Mouse (Mus musculus): ENCODE measurements around the gene Lce1e. TPM values are rescaled to one million over a fixed set of nuclear protein-coding genes. Genes with fewer than 3 reads are reported as not detected.
"Not testable (repeated sequence)": the region's sequence is repeated elsewhere in the genome, so short reads cannot be mapped to it uniquely, and the experiment has no call there.

Gene Lce1e
- polyA plus RNA-seq, 1 experiment from 2014 or later, result not detected

DNA sequence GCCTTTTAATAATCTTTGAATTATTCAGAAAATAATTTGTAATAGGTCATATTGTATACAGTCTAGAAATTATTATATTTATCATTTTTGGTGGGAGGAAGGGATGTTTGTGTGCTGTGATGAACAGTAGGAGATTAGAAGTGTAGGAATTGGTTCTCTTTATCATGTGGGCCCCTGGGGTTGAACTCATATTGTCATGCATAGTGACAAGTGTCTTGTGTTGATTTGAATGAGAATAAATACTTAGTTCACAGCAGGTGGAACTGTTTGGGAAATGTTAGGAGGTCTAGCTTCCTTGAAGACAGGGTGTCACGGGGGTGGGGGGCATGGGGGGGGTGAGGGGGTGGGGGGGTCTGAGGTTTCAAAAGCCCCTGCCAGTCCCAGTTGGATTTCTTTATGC, 14.3 kb downstream of the Lce1e start:
- WGBS, result 20% methylated on average over 1 of the region's 1 CpGs
- Histone ChIP-seq H3K27ac (ENCODE audit: low read depth) (no peak overlapping the region), H3K4me2 (no peak overlapping the region), H3K9ac (no peak overlapping the region), H3K9me3 (ENCODE audit: low read depth, low read length) (no peaks in the 10 kb centered on the region), H3K27me3 (ENCODE audit: insufficient read depth, low read length) (no peaks in the 10 kb centered on the region), H3K4me3 (ENCODE audit: low read depth, low read length) (no peak overlapping the region), H3K36me3 (ENCODE audit: insufficient read depth) (no peaks in the 10 kb centered on the region), H3K4me1 (ENCODE audit: insufficient read depth) (no peaks in the 10 kb centered on the region)
- ATAC-seq (ENCODE audit: insufficient read depth) (no peak), DNase-seq (no peak)
- TF ChIP-seq CTCF (IDR thresholded peaks at IDR 0.05; ENCODE audit: low read depth), result no peak

DNA sequence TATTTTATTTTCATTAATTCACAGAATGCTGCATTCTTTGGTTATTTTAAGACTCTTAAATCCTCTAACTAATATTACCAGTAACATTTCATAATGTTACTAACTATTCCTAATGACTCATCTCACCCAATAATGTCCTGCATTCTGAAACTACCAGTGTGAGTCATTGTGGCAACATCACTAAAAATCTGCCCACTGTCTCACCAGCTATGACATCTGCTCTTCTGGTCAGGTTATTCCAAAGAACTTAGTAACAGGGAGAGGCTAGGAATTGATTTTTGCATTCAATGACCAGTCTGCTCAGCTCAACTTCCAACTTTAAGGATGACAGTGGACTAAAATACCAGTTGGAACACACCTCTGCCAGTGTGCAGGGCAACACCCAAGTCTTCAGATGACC, 17.2 kb downstream of the Lce1e start:
- no peak for DNase-seq
- no peak overlapping the region for H3K4me3 ChIP-seq (ENCODE audit: low read depth, low read length)
- no peaks in the 10 kb centered on the region for H3K27me3 ChIP-seq (ENCODE audit: insufficient read depth, low read length)
- no peak overlapping the region for H3K27ac ChIP-seq (ENCODE audit: low read depth)
- no peak for TF ChIP-seq CTCF (IDR thresholded peaks at IDR 0.05; ENCODE audit: low read depth)
- H3K4me2 ChIP-seq, result no peak overlapping the region
- no peaks in the 10 kb centered on the region for H3K36me3 ChIP-seq (ENCODE audit: insufficient read depth)
- no peak overlapping the region for H3K9ac ChIP-seq
- ATAC-seq (ENCODE audit: insufficient read depth), result no peak
- H3K4me1 ChIP-seq (ENCODE audit: insufficient read depth), result no peaks in the 10 kb centered on the region
- no peaks in the 10 kb centered on the region for H3K9me3 ChIP-seq (ENCODE audit: low read depth, low read length)

DNA sequence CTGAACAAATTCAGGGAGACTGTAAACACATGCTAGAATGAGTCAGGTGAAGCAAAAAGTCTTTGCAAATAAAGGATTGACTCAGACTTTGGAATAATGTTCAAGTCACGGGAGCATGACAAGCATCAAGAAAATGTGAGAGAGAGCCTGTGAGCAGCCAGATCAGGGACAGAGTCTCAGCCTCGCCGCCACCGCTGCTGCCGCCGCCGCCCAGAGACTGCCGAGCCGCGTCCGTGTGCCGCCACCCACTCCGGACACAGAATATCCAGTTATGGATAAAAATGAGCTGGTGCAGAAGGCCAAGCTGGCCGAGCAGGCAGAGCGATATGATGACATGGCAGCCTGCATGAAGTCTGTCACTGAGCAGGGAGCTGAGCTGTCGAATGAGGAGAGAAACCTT, 19.7 kb downstream of the Lce1e start:
- H3K4me3 ChIP-seq (ENCODE audit: low read depth, low read length); H3K4me1 ChIP-seq (ENCODE audit: insufficient read depth); H3K36me3 ChIP-seq (ENCODE audit: insufficient read depth); DNase-seq; H3K27me3 ChIP-seq (ENCODE audit: insufficient read depth, low read length); ATAC-seq (ENCODE audit: insufficient read depth); H3K9me3 ChIP-seq (ENCODE audit: low read depth, low read length); H3K9ac ChIP-seq; H3K4me2 ChIP-seq; H3K27ac ChIP-seq (ENCODE audit: low read depth): not testable (repeated sequence)
- WGBS, result 59% methylated on average over 16 of the region's 16 CpGs

DNA sequence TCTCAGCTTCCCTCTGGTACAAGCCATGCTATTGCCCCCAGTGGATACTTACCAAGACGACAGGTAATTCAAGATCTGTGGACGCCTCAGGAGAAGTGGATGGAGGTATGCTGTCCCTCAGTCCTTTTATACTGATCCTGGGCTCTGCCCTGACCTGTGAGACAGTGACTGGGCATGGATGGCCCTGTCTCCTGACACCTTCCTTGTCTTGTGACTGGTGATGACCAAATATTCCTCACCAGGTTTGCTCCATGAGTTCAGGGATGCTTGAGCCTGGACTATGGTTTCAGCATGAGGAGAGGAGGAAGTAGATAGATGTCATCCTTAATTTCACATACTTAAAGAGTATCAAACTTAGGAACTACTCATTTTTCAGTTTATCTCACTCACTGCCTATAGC, 21.8 kb downstream of the Lce1e start, which contains the start of gene Lce1d:
Gene Lce1d (minus strand): TSS at position 101 of the 400 bp plus-strand sequence.
- H3K4me3 ChIP-seq (ENCODE audit: low read depth, low read length), result no peak within 1 kb of the TSS
- H3K27ac ChIP-seq (ENCODE audit: low read depth), result no peak within 1 kb of the TSS
- ATAC-seq (ENCODE audit: insufficient read depth) (no peak), DNase-seq (no peak)
- H3K9me3 ChIP-seq (ENCODE audit: low read depth, low read length), result no peaks in the 10 kb centered on the region
- no peak within 1 kb of the TSS for H3K4me2 ChIP-seq
- no peaks in the 10 kb centered on the region for H3K4me1 ChIP-seq (ENCODE audit: insufficient read depth)
- H3K27me3 ChIP-seq (ENCODE audit: insufficient read depth, low read length), result no peaks in the 10 kb centered on the region
- TF ChIP-seq CTCF (IDR thresholded peaks at IDR 0.05; ENCODE audit: low read depth), result no peak
- H3K9ac ChIP-seq, result no peak within 1 kb of the TSS
- H3K36me3 ChIP-seq (ENCODE audit: insufficient read depth), result no peaks in the 10 kb centered on the region
- 63% methylated on average over 2 of the region's 2 CpGs for whole genome bisulfite sequencing

DNA sequence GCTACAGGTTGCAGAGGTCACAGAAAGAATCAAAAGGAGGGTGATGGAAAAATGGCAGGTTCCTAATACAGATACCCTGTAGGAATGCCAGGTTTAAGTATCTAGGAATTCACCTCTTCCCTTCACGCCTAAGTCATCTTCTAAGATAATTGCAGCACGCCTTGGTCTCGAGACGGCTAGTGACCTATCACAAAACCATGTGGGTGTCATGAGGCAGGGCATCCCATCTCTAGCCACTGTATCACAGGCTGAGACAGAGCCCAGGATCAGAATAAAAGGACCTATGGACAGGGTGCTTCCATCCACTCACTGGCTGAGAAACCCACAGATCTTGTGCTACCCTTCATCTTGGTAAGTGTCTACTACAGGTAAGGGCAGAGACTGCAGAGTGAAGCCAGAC, 29.9 kb downstream of the Lce1e start, which contains the start of gene Lce1c:
Gene Lce1c (plus strand): TSS at position 301 of the 400 bp plus-strand sequence.
- WGBS, result 78% methylated on average over 4 of the region's 4 CpGs
- no peak for ATAC-seq (ENCODE audit: insufficient read depth)

DNA sequence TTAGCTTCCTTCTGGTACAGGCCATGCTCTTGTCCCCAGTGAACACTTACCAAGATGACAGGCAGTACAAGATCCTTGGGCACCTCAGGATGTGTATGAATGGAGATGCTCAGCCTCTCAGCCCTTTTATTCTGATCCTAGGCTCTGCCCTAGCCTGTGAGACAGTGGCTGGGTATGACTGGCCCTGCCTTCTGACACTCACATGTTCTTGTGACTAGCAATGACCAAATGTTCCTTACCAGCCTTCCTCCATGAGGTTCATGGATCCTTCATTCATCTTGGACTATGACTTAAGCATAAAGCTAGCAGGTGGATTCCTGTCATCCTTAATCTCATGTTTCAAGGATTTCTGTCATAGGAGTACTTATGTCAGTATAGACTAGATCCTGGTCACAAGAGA, 38.7 kb downstream of the Lce1e start, which contains the start of gene Lce1a2:
Gene Lce1a2 (minus strand): TSS at position 101 of the 400 bp plus-strand sequence.
- Histone ChIP-seq H3K4me2 (no peak within 1 kb of the TSS), H3K4me1 (ENCODE audit: insufficient read depth) (no peaks in the 10 kb centered on the region), H3K36me3 (ENCODE audit: insufficient read depth) (no peaks in the 10 kb centered on the region), H3K27ac (ENCODE audit: low read depth) (no peak within 1 kb of the TSS), H3K4me3 (ENCODE audit: low read depth, low read length) (no peak within 1 kb of the TSS), H3K27me3 (ENCODE audit: insufficient read depth, low read length) (no peaks in the 10 kb centered on the region), H3K9me3 (ENCODE audit: low read depth, low read length) (no peaks in the 10 kb centered on the region), H3K9ac (no peak within 1 kb of the TSS)
- DNase-seq (no peak), ATAC-seq (ENCODE audit: insufficient read depth) (no peak)
- no peak for TF ChIP-seq CTCF (IDR thresholded peaks at IDR 0.05; ENCODE audit: low read depth)

More for the DNA sequence above, 29.9 kb downstream of the Lce1e start, which contains the start of gene Lce1c:
- Histone ChIP-seq H3K9me3 (ENCODE audit: low read depth, low read length) (no peaks in the 10 kb centered on the region), H3K4me1 (ENCODE audit: insufficient read depth) (no peaks in the 10 kb centered on the region), H3K4me3 (ENCODE audit: low read depth, low read length) (no peak within 1 kb of the TSS), H3K9ac (no peak within 1 kb of the TSS), H3K27me3 (ENCODE audit: insufficient read depth, low read length) (no peaks in the 10 kb centered on the region), H3K27ac (ENCODE audit: low read depth) (no peak within 1 kb of the TSS), H3K4me2 (no peak within 1 kb of the TSS), H3K36me3 (ENCODE audit: insufficient read depth) (no peaks in the 10 kb centered on the region)
- TF ChIP-seq CTCF (IDR thresholded peaks at IDR 0.05; ENCODE audit: low read depth), result no peak
- no peak for DNase-seq

Other genes starting within 250 kb of the Lce1e start
- not detected in 2 replicates for gene Sprr1a, start 223.2 kb downstream of the Lce1e start, polyA plus RNA-seq (2014; fragmentation: Nextera tagmentation; extraction: Ambion mirVana)
- not detected in 2 replicates for gene Sprr4, start 208.6 kb downstream of the Lce1e start, polyA plus RNA-seq (2014; fragmentation: Nextera tagmentation; extraction: Ambion mirVana)
- gene 2310046K23Rik, start 174.6 kb downstream of the Lce1e start, polyA plus RNA-seq (2014; fragmentation: Nextera tagmentation; extraction: Ambion mirVana), result not detected in 2 replicates
- 0.18 TPM in 1 of 2 replicates, not detected in the other for gene Ivl, start 135.3 kb downstream of the Lce1e start, polyA plus RNA-seq (2014; fragmentation: Nextera tagmentation; extraction: Ambion mirVana)
- gene Smcp, start 120.1 kb downstream of the Lce1e start, polyA plus RNA-seq (2014; fragmentation: Nextera tagmentation; extraction: Ambion mirVana), result not detected in 2 replicates
- gene 2210017I01Rik, start 101.6 kb downstream of the Lce1e start, polyA plus RNA-seq (2014; fragmentation: Nextera tagmentation; extraction: Ambion mirVana), result not detected in 2 replicates
- not detected in 2 replicates for gene Lce6a, start 87.4 kb downstream of the Lce1e start, polyA plus RNA-seq (2014; fragmentation: Nextera tagmentation; extraction: Ambion mirVana)
- gene Lce1a1, start 60.8 kb downstream of the Lce1e start, polyA plus RNA-seq (2014; fragmentation: Nextera tagmentation; extraction: Ambion mirVana), result not detected in 2 replicates
- gene Lce1b, start 52.1 kb downstream of the Lce1e start, polyA plus RNA-seq (2014; fragmentation: Nextera tagmentation; extraction: Ambion mirVana), result not detected in 2 replicates
- not detected in 2 replicates for gene Lce1a2, start 38.8 kb downstream of the Lce1e start, polyA plus RNA-seq (2014; fragmentation: Nextera tagmentation; extraction: Ambion mirVana)
- gene Lce1c, start 29.8 kb downstream of the Lce1e start, polyA plus RNA-seq (2014; fragmentation: Nextera tagmentation; extraction: Ambion mirVana), result not detected in 2 replicates
- gene Lce1d, start 21.9 kb downstream of the Lce1e start, polyA plus RNA-seq (2014; fragmentation: Nextera tagmentation; extraction: Ambion mirVana), result not detected in 2 replicates
- not detected in 2 replicates for gene Lce1f, start 11.3 kb upstream of the Lce1e start, polyA plus RNA-seq (2014; fragmentation: Nextera tagmentation; extraction: Ambion mirVana)
- gene Gm38119, start 30.0 kb upstream of the Lce1e start, polyA plus RNA-seq (2014; fragmentation: Nextera tagmentation; extraction: Ambion mirVana), result not detected in 2 replicates
- gene Lce1g, start 43.3 kb upstream of the Lce1e start, polyA plus RNA-seq (2014; fragmentation: Nextera tagmentation; extraction: Ambion mirVana), result not detected in 2 replicates
- not detected in 2 replicates for gene Lce1h, start 56.0 kb upstream of the Lce1e start, polyA plus RNA-seq (2014; fragmentation: Nextera tagmentation; extraction: Ambion mirVana)
- not detected in 2 replicates for gene Lce1i, start 69.8 kb upstream of the Lce1e start, polyA plus RNA-seq (2014; fragmentation: Nextera tagmentation; extraction: Ambion mirVana)
- not detected in 2 replicates for gene Lce1j, start 81.4 kb upstream of the Lce1e start, polyA plus RNA-seq (2014; fragmentation: Nextera tagmentation; extraction: Ambion mirVana)
- gene Lce1k, start 98.8 kb upstream of the Lce1e start, polyA plus RNA-seq (2014; fragmentation: Nextera tagmentation; extraction: Ambion mirVana), result not detected in 2 replicates
- not detected in 2 replicates for gene Kprp, start 118.2 kb upstream of the Lce1e start, polyA plus RNA-seq (2014; fragmentation: Nextera tagmentation; extraction: Ambion mirVana)
- not detected in 2 replicates for gene Lce1l, start 142.2 kb upstream of the Lce1e start, polyA plus RNA-seq (2014; fragmentation: Nextera tagmentation; extraction: Ambion mirVana)
- not detected in 2 replicates for gene 2310050C09Rik, start 161.1 kb upstream of the Lce1e start, polyA plus RNA-seq (2014; fragmentation: Nextera tagmentation; extraction: Ambion mirVana)
- gene Lce3a, start 217.2 kb upstream of the Lce1e start, polyA plus RNA-seq (2014; fragmentation: Nextera tagmentation; extraction: Ambion mirVana), result not detected in 2 replicates
- not detected in 2 replicates for gene Lce3b, start 223.9 kb upstream of the Lce1e start, polyA plus RNA-seq (2014; fragmentation: Nextera tagmentation; extraction: Ambion mirVana)
- gene Lce3c, start 235.4 kb upstream of the Lce1e start, polyA plus RNA-seq (2014; fragmentation: Nextera tagmentation; extraction: Ambion mirVana), result not detected in 2 replicates
- not detected in 2 replicates for gene Lce3d, start 248.3 kb upstream of the Lce1e start, polyA plus RNA-seq (2014; fragmentation: Nextera tagmentation; extraction: Ambion mirVana)

All from lung, embryonic 14.5 days (tissue).